Mouse (Mus musculus): ENCODE data around the gene Eef1akmt2.

GRCm38 (mm10) chr7:132786522-132786921, 66.0 kb downstream of the Eef1akmt2 start:
- no peak for TF ChIP-seq EP300 (IDR thresholded peaks at IDR 0.05; ENCODE audit: insufficient read depth, low read depth, low read length)
- no peak for TF ChIP-seq CTCF (IDR thresholded peaks at IDR 0.05)
